Comparison of ENCODE assay signal across 8 mouse cellular contexts in genomic region chr2:119327102-119327480, GRCm38 (mm10). TPM values are rescaled to one million over a fixed set of nuclear protein-coding genes. Genes with fewer than 3 reads are reported as not detected.
DNase-seq lines count a peak whose midpoint lies in the region; ATAC-seq lines count a peak whose summit lies in the region.

No protein-coding gene starts in this region.

- DNase-seq in ovary, postnatal 36 days (ENCODE audit: low spot score) = peak; percentile 34
- no peak for DNase-seq in ovary, postnatal 14 days (ENCODE audit: low spot score)
- DNase-seq in embryo, embryonic 11 days = peak; percentile 65
- DNase-seq in lung, postnatal 14 days = peak; percentile 77
- peak; percentile 53 for DNase-seq in splenic B cell, adult 2 months (ENCODE audit: low read depth, low spot score)
- DNase-seq in urinary bladder, postnatal 36 days (ENCODE audit: low spot score in 2 of 2) = no peak

- peak overlapping the region; percentile 60 to 66 for H3K4me3 ChIP-seq in heart, embryonic 14.5 days (ENCODE audit: control insufficient read depth in 1 of 2, insufficient read depth in 1 of 2, low read depth in 1 of 2, low read length in 2 of 2)
- H3K4me3 ChIP-seq in kidney, embryonic 16.5 days (ENCODE audit: low read length) = peak overlapping the region; percentile 49

- ATAC-seq in heart, embryonic 14.5 days (ENCODE audit: insufficient number of reproducible peaks, insufficient read depth, low FRiP score, low read depth) = no peak
- no peak; the same call in 1 of the 2 replicates for ATAC-seq in kidney, embryonic 16.5 days (ENCODE audit: low FRiP score, low TSS enrichment)

- no peaks in the 10 kb centered on the region for H3K9me3 ChIP-seq in heart, embryonic 14.5 days (ENCODE audit: control insufficient read depth, low read length)
- H3K9me3 ChIP-seq in kidney, embryonic 16.5 days (ENCODE audit: low read length) = no peaks in the 10 kb centered on the region

- H3K9ac ChIP-seq in heart, embryonic 14.5 days (ENCODE audit: low read length) = peak overlapping the region; percentile 75
- peak overlapping the region; percentile 57 for H3K9ac ChIP-seq in kidney, embryonic 16.5 days (replicated peaks; ENCODE audit: low read length)

- WGBS in heart, embryonic 14.5 days = under 1% methylated on average over 30 of the region's 30 CpGs
- under 1% methylated on average over 30 of the region's 30 CpGs for WGBS in kidney, embryonic 16.5 days

- H3K4me1 ChIP-seq in heart, embryonic 14.5 days (ENCODE audit: control insufficient read depth in 2 of 2, insufficient read depth in 2 of 2, low read length in 2 of 2) = peaks cover 12 to 43% of the 10 kb centered on the region in 2 experiments
- H3K4me1 ChIP-seq in kidney, embryonic 16.5 days (ENCODE audit: insufficient read depth, low read length) = peaks cover 48% of the 10 kb centered on the region

- H3K27me3 ChIP-seq in heart, embryonic 14.5 days (ENCODE audit: control insufficient read depth, insufficient read depth, low read length) = peaks cover 88% of the 10 kb centered on the region
- H3K27me3 ChIP-seq in kidney, embryonic 16.5 days (ENCODE audit: insufficient read depth, low read length) = peaks cover 94% of the 10 kb centered on the region
- no peaks in the 10 kb centered on the region for H3K27me3 ChIP-seq in splenic B cell, adult 2 months (ENCODE audit: control insufficient read depth, insufficient read depth, low read length, poor library complexity, severe bottlenecking)

- H3K27ac ChIP-seq in heart, embryonic 14.5 days (replicated peaks in 1 of 2; ENCODE audit: control insufficient read depth in 1 of 2, insufficient read depth in 1 of 2, low read depth in 2 of 2, low read length in 2 of 2) = peak overlapping the region in 1 of 2 experiments; percentile 63; a peak in 3 of 4 replicates
- H3K27ac ChIP-seq in kidney, embryonic 16.5 days (ENCODE audit: low read length) = peak overlapping the region; percentile 52; the same call in 1 of the 2 replicates

- 0 out of 2 replicates have a peak, but pooled peaks cover 3% of the 10 kb centered on the region for H3K36me3 ChIP-seq in heart, embryonic 14.5 days (ENCODE audit: control insufficient read depth, insufficient read depth, low read length)
- no peaks in the 10 kb centered on the region for H3K36me3 ChIP-seq in kidney, embryonic 16.5 days (ENCODE audit: insufficient read depth, low read length)
- no peaks in the 10 kb centered on the region for H3K36me3 ChIP-seq in splenic B cell, adult 2 months (ENCODE audit: control insufficient read depth, insufficient read depth, low read length, poor library complexity, severe bottlenecking)

- H3K4me2 ChIP-seq in heart, embryonic 14.5 days (ENCODE audit: low read length) = peak overlapping the region; percentile 97
- H3K4me2 ChIP-seq in kidney, embryonic 16.5 days (replicated peaks; ENCODE audit: low read depth, low read length) = peak overlapping the region; percentile 67

RNA-seq across cellular contexts. Expression of gene Dll4, which starts 1.5 kb away (rescaled TPM):
- 6.9 and 8.8 TPM in 2 replicates for polyA plus RNA-seq in heart, embryonic 14.5 days (2014; fragmentation: Nextera tagmentation; extraction: Ambion mirVana)
- 12.9 and 13.5 TPM in 2 replicates for polyA plus RNA-seq in kidney, embryonic 16.5 days (2015; fragmentation: Nextera tagmentation; extraction: Ambion mirVana)

RNA-seq across cellular contexts. Expression of gene Chac1, which starts 23.9 kb away (rescaled TPM):
- polyA plus RNA-seq in heart, embryonic 14.5 days (2014; fragmentation: Nextera tagmentation; extraction: Ambion mirVana) = 0.32 and 0.67 TPM in 2 replicates
- 0.86 and 1.3 TPM in 2 replicates for polyA plus RNA-seq in kidney, embryonic 16.5 days (2015; fragmentation: Nextera tagmentation; extraction: Ambion mirVana)

RNA-seq across cellular contexts. Expression of gene Vps18, which starts 38.6 kb away (rescaled TPM):
- 7.8 and 8.7 TPM in 2 replicates for polyA plus RNA-seq in heart, embryonic 14.5 days (2014; fragmentation: Nextera tagmentation; extraction: Ambion mirVana)
- polyA plus RNA-seq in kidney, embryonic 16.5 days (2015; fragmentation: Nextera tagmentation; extraction: Ambion mirVana) = 23.0 and 23.1 TPM in 2 replicates

RNA-seq across cellular contexts. Expression of gene Rhov, which starts 56.0 kb away (rescaled TPM):
- 0.19 TPM in 1 of 2 replicates, not detected in the other for polyA plus RNA-seq in heart, embryonic 14.5 days (2014; fragmentation: Nextera tagmentation; extraction: Ambion mirVana)
- polyA plus RNA-seq in kidney, embryonic 16.5 days (2015; fragmentation: Nextera tagmentation; extraction: Ambion mirVana) = 1.8 and 2.3 TPM in 2 replicates

Comparison
In these comparisons a context has a peak if more than half of its experiments do, and no peak if none do; other contexts are left out.
1. DNase-seq: peak in ovary, postnatal 36 days (single experiment), embryo, embryonic 11 days (single experiment), lung, postnatal 14 days (single experiment) and splenic B cell, adult 2 months (single experiment); none in ovary, postnatal 14 days (single experiment) and urinary bladder, postnatal 36 days (0 of 2).